Mouse (Mus musculus) embryonic facial prominence, embryonic 11.5 days (tissue): ENCODE measurements around the gene Exosc5. TPM values are rescaled to one million over a fixed set of nuclear protein-coding genes. Genes with fewer than 3 reads are reported as not detected.

Experiments used
- ATAC-seq: fragments of 200-750 bp; cut with Nextera tagmentation; replicated peaks from 2 replicates; pipeline ENCODE4 v1.8.0; 2017; ENCODE audit warnings: low read depth; ENCODE audit not compliant: insufficient number of reproducible peaks, low FRiP score, low TSS enrichment
- DNase-seq: peaks from one replicate; pipeline ENCODE4 v3.0.0-alpha.2; 2015; ENCODE audit warnings: low spot score
- H3K27ac ChIP-seq: fragments of 300-500 bp; sonication (generic); replicated peaks from 2 replicates; pipeline ENCODE4 v1.5.1; 2014; ENCODE audit warnings: mild to moderate bottlenecking, low read depth, low read length, control low read depth
- H3K27me3 ChIP-seq: fragments of 300-500 bp; sonication (generic); 2 replicates; pipeline ENCODE4 v1.6.1; 2014; ENCODE audit warnings: mild to moderate bottlenecking, low read length, moderate library complexity, mixed read lengths; ENCODE audit not compliant: control insufficient read depth, insufficient read depth
- H3K36me3 ChIP-seq: fragments of 300-500 bp; sonication (generic); replicated peaks from 2 replicates; pipeline ENCODE4 v1.6.1; 2014; ENCODE audit warnings: low read depth, mild to moderate bottlenecking, low read length, moderate library complexity, mixed read lengths; ENCODE audit not compliant: control insufficient read depth, insufficient read depth
- H3K4me1 ChIP-seq: fragments of 300-500 bp; sonication (generic); 2 replicates; pipeline ENCODE4 v1.6.1; 2014; ENCODE audit warnings: low read length, mixed read lengths; ENCODE audit not compliant: control insufficient read depth, insufficient read depth
- H3K4me2 ChIP-seq: fragments of 300-500 bp; sonication (generic); 2 replicates; pipeline ENCODE4 v1.6.1; 2014; ENCODE audit warnings: low read depth, mild to moderate bottlenecking, control low read depth, low read length, moderate library complexity
- H3K4me3 ChIP-seq: fragments of 300-500 bp; sonication (generic); 2 replicates; pipeline ENCODE4 v1.5.1; 2014; ENCODE audit warnings: low read depth, low read length, control low read depth
- H3K9ac ChIP-seq: fragments of 300-500 bp; sonication (generic); replicated peaks from 2 replicates; pipeline ENCODE4 v1.6.1; 2014; ENCODE audit warnings: mild to moderate bottlenecking, control low read depth, low read length
- H3K9me3 ChIP-seq: fragments of 300-500 bp; sonication (generic); replicated peaks from 2 replicates; pipeline ENCODE4 v1.6.1; 2016; ENCODE audit warnings: mild to moderate bottlenecking, low read length, inconsistent platforms, mixed read lengths; ENCODE audit not compliant: control insufficient read depth
- WGBS: fragments of 180-500 bp; shearing (Covaris S2); extraction: QIAGEN DNeasy Blood & Tissue Kit; methylation state at CpG from one replicate; pipeline ENCODE4 v1.1.7; 2014; 5-methylcytosine and 5-hydroxymethylcytosine counted together
- polyA plus RNA-seq: library from polyadenylated mRNA; unstranded; fragments of >200 nt; fragmentation: Nextera tagmentation; extraction: Ambion mirVana; gene quantifications from 2 replicates; pipeline ENCODE4 v1.2.1, GENCODE M21; 2014

Gene Exosc5
- polyA plus RNA-seq, 1 experiment from 2014 or later = 63.1 TPM

DNA sequence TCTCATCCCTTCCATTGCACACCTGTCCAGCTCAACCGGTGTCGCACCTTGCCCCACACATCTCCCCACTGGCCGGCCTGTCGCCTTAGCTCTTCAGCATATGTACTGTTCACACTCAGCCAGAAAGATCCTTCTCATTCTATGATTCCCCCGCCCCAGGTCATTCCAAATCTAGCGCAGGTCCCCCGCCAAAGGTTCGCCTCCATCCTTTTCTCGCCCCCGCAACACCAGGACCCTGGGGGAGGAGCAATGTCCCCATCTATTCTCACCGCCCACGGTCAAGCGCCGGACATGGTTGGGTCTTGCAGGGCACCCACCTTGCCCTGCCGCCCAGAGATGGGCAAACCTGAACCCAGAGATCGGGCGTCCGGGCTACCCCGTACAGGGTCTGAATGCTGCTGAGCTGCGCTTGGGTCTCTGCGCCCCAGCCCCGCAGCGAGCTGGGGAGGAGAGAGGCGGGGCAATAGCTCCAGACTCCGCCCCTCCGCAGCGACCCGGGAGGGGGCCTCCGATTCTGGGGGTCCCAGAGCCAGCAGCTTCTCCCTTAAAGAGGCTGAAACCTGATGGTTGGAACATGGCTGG lies 15.8 kb downstream of the Exosc5 start, which contains the start of gene Tmem91:
Gene Tmem91, minus strand, starts transcription at position 448 of the 582 bp plus-strand sequence.
- H3K9ac ChIP-seq = peak within 1 kb of the TSS; percentile 22; the same call in 1 of the 2 replicates
- H3K36me3 ChIP-seq = no peaks in the 10 kb centered on the region
- peak within 1 kb of the TSS; percentile 19 for H3K4me3 ChIP-seq
- 2% methylated on average over 29 of the region's 29 CpGs for WGBS
- H3K27ac ChIP-seq = no peak within 1 kb of the TSS
- no peak for ATAC-seq
- no peak for DNase-seq
- H3K27me3 ChIP-seq = peaks cover 26% of the 10 kb centered on the region
- H3K9me3 ChIP-seq = no peaks in the 10 kb centered on the region
- peak within 1 kb of the TSS; percentile 43 for H3K4me2 ChIP-seq
- H3K4me1 ChIP-seq = no peaks in the 10 kb centered on the region

DNA sequence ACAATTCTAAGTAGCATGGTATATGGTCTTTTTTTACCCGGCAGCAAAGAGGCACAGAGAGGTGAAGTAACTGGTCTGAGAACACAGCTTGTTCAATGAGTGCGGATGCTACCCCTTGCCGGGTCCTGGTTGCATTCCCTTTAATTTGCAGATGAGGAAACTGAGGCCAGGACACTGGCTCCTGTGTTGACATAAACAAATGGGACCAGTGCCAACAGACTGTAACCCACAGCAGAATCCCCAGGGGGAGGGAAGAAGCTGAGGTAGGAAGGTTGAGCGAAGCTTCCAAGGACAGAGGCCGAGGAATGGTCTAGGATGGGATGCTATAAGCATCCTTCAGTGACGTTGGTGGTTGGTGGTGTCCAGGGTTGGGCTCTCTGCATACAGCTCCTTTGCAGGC lies 16.4 kb downstream of the Exosc5 start:
- no peak overlapping the region for H3K4me2 ChIP-seq
- WGBS = 37% methylated on average over 6 of the region's 6 CpGs
- no peak overlapping the region for H3K4me3 ChIP-seq
- no peaks in the 10 kb centered on the region for H3K36me3 ChIP-seq
- no peak overlapping the region for H3K9ac ChIP-seq
- DNase-seq (no peak), ATAC-seq (no peak)
- no peaks in the 10 kb centered on the region for H3K9me3 ChIP-seq
- H3K27me3 ChIP-seq = peaks cover 26% of the 10 kb centered on the region
- H3K4me1 ChIP-seq = no peaks in the 10 kb centered on the region
- no peak overlapping the region for H3K27ac ChIP-seq

DNA sequence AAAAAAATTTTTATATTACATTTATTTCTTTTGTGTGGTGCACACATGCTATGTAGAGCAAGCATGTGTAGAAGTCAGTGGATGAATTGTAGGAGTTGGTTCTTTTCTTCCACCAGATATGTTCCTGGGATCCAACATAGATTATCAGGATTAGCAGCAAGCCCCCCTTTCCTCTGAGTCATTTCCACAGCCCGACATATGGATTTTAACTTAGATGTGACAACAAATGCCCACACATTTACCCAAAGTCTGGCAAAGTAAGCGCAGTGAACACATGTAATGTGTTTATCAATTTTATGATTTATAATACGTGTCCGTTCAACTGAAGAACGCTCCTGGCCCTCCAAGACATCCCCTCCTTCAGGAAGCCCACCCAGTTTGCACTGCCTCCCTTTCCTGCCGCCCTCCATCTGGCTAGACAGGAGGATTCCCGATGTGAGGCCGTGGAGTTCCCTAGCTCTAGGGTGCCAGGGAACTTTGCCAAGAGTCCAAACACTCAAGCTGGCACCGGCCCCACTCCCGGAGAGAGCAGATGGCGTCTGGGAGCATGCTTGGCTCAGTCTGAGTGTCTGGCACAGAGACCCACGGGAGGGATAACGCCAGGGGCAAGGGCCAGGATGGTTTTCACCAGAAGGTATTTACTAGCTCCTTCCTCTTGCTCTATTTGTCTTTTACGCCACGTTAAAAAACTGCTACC lies 17.3 kb downstream of the Exosc5 start:
- DNase-seq (no peak), ATAC-seq (no peak)
- Histone ChIP-seq H3K27me3 (peaks cover 26% of the 10 kb centered on the region), H3K9ac (no peak overlapping the region), H3K27ac (no peak overlapping the region), H3K9me3 (no peaks in the 10 kb centered on the region), H3K4me1 (no peaks in the 10 kb centered on the region), H3K36me3 (no peaks in the 10 kb centered on the region), H3K4me3 (no peak overlapping the region), H3K4me2 (no peak overlapping the region)
- 79% methylated on average over 15 of the region's 15 CpGs for WGBS

DNA sequence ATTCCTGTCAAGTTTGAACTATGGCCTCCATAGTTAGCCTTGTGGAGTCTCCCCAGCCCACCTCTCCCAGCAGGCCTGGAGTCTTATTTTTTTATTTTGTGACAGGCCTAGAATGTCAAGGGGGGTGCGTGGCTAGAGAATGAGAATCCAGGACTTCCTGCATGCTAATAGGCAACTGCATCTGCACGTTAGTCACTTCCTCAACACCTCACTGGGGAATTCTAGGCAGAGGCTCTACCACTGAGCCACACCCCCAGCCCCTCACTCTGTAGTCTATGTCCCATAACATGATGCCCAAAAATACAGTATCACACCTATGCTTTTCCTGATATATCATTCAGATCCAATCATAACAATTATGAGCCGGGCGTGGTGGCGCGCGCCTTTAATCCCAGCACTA lies 18.0 kb downstream of the Exosc5 start:
- Histone ChIP-seq H3K9me3 (no peaks in the 10 kb centered on the region), H3K4me2 (no peak overlapping the region), H3K27me3 (peaks cover 26% of the 10 kb centered on the region), H3K4me3 (no peak overlapping the region), H3K36me3 (no peaks in the 10 kb centered on the region), H3K9ac (no peak overlapping the region), H3K4me1 (no peaks in the 10 kb centered on the region), H3K27ac (no peak overlapping the region)
- ATAC-seq (no peak), DNase-seq (no peak)
- WGBS = 91% methylated on average over 7 of the region's 7 CpGs

DNA sequence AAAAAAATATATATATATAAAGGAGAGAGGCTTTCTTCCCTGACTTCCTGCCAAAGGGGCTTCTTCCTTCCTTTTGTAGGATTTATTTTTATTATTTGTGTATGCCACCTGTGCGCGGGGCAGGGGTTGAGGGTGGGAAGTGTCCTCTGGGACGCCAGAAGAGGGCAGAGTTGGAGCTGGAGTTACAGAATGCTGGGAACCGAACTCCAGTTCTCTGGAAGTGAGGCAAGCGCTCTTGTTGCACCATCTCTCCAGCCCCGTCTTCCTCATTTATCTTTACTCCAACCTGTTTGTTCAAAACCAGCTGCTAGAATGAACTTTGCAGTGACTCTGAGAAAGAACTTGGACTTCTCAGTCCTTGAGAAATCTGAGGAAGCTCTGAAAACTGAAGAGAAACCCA lies 21.0 kb downstream of the Exosc5 start:
- no peaks in the 10 kb centered on the region for H3K4me1 ChIP-seq
- peaks cover 12% of the 10 kb centered on the region for H3K27me3 ChIP-seq
- H3K36me3 ChIP-seq = no peaks in the 10 kb centered on the region
- 9% methylated on average over 6 of the region's 6 CpGs for WGBS
- H3K9me3 ChIP-seq = no peaks in the 10 kb centered on the region
- H3K9ac ChIP-seq = no peak overlapping the region
- H3K4me3 ChIP-seq = peak overlapping the region; percentile 60
- ATAC-seq = no peak
- no peak overlapping the region for H3K27ac ChIP-seq
- peak overlapping the region; percentile 59 for H3K4me2 ChIP-seq
- DNase-seq = no peak

DNA sequence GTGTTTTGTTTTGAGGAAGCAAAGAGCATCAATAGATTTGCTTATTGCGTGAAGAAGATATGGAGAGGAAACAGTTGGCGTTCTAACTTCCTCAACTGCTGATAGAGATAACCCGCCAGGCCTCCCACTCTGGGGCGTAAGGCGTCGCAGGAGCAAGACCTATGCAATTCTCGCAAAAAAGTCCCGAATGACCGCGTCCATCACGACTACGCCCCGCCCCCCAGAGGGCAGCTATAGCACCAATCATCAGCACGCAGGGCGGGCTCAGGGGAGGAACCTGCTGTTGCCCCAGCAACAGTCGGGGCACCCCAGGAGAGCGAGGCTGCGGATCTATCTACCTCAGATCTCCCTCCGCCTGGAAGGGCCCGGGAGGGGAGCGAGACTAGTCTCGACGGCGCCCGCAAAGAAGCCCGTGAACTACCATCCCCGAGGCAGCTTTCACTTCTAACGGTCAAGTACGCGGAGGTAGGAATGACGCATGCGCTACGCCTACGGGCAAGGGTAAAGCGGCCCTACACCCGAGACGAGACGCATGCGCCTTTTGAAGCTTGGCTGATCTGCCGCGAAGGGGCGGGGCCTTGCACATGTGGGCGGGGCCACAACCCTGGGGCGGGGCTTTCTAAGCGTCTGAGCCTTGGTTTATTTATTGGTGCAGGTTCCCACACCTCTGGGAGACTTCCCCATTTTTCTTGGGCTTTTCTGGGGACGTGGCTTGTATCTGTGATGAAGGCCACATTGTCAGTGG lies 21.7 kb downstream of the Exosc5 start, which contains the start of gene B9d2:
Gene B9d2, plus strand, starts transcription at position 267 of the 745 bp plus-strand sequence.
- WGBS = under 1% methylated on average over 46 of the region's 46 CpGs
- Histone ChIP-seq H3K36me3 (no peaks in the 10 kb centered on the region), H3K27ac (peak within 1 kb of the TSS; percentile 85), H3K4me2 (peak within 1 kb of the TSS; percentile 59), H3K4me1 (no peaks in the 10 kb centered on the region), H3K9ac (peak within 1 kb of the TSS; percentile 71), H3K9me3 (no peaks in the 10 kb centered on the region), H3K27me3 (peaks cover 7% of the 10 kb centered on the region), H3K4me3 (peak within 1 kb of the TSS; percentile 60)
- peak; percentile 95 for DNase-seq
- ATAC-seq = peak; percentile 93

DNA sequence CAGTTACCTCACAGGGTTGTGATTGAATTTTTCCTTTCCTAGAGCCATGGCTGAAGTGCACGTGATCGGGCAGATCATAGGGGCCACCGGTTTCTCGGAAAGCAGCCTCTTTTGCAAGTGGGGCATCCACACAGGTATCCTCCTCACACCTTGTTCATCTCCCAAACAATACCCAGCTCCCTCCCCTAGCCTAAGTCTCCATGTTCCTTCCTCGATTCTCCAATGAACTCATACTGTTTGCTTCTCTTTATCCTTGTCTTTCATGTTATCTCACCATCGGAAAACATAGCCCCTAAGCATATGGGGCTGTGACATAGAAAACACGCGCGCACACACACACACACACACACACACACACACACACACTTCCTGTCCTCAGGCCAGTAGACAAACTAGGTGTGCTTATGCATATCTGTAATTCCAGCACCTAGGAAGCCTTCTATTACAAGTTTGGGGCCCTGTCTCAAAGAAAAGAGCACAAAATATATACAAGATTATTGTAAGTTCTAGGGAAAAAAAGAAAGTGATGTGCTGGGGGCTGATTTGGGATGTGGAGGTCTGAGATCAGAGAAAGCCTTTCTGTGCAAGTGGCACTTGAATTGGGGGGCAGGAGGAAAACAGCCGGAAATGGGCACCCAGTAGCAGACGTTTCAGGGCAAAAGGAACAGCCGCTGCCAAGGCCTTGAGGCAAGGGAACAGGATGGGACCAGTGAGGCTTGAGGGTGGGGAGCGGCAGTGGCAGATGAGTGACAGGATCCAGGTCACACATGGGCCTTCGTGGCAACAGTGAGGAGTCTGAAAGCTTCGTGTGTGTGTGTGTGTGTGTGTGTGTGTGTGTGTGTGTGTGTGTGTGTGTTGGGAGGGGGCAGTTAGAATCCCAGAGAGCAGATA lies 22.6 kb downstream of the Exosc5 start:
- Histone ChIP-seq H3K27me3 (peaks cover 4% of the 10 kb centered on the region), H3K27ac (no peak overlapping the region), H3K4me3 (peak overlapping the region; percentile 60), H3K36me3 (no peaks in the 10 kb centered on the region), H3K4me2 (no peak overlapping the region; the same call in 1 of the 2 replicates), H3K9me3 (no peaks in the 10 kb centered on the region), H3K4me1 (no peaks in the 10 kb centered on the region), H3K9ac (no peak overlapping the region)
- ATAC-seq (no peak), DNase-seq (no peak)
- 58% methylated on average over 15 of the region's 15 CpGs for WGBS
